Mouse (Mus musculus) CD8-positive naive resting alpha-beta T cell, adult 2 months (primary cell): Measurements from ENCODE around the gene Aldh1l1.
"Not testable (repeated sequence)": the region's sequence is repeated elsewhere in the genome, so short reads cannot be mapped to it uniquely, and the experiment has no call there.

Source experiments
- DNase-seq, 2 experiments: peaks; one replicate each; pipeline ENCODE4 v3.0.0; 2022; ENCODE audit warnings: low read depth in 2 of 2, low spot score in 2 of 2

The Aldh1l1 gene

DNA sequence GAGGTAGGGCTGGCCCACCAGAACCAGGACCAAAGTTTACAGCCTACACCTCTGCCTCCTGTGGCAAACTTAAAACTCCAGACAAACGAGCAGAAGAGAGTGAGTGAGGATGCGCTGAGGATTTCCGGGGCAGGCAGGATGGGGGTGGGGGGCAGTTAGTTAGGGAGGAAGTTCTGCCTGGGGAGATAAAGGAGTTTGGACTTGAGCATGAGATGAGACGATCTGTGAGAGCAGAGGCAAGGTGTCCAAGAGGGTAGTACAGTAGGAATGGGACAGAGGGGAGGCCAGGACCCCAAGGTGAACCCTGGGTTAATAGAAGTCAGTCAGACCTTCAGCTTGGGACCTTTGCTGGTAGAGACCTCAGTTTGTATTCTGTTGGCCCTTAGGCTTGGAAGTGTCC, 132.0 kb downstream of the Aldh1l1 start:
- DNase-seq, result peak in 1 of 2 experiments; percentile 32

DNA sequence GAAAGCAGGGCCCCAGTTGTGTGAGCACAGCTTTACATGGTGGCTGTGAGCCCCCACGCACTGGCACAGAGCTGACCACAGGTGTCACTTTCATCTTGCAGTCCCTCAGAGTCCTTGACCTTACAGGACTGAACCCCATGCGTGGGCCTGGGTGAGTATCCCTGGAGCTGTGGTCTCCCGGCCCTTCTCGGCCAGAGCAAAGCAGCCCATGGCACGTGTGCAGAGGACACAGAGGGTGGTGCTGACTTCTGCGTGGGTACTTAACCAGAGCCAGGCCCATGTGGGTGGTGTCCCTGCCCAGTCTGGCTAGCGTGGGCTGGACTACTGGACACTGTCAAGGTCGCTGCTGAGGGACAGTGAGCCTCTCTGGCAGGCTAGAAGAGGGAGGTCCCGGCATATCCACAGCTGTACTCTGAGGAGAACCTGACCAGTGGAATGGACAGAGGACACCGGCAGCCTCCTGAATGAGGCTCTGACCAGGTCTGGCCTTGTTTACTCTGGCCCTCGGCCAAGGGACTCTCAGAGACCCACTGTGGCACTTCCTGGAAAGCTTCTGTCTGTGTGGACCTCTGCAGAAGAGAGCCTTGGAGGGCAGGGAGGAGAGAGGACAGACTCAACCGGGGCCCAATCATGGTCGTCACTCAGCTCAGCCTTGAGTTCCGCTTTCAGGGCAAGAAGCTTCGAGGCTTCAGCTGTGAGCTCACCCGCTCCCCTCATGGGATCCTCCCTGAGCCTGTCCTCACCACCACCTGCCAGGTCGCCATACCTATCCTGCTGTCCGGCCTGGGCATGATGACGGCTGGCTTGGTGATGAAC, 132.8 kb downstream of the Aldh1l1 start:
- DNase-seq, result no peak

GRCm38 (mm10) chr6:90619936-90620335, 133.7 kb downstream of the Aldh1l1 start:
- DNase-seq, result no peak

DNA sequence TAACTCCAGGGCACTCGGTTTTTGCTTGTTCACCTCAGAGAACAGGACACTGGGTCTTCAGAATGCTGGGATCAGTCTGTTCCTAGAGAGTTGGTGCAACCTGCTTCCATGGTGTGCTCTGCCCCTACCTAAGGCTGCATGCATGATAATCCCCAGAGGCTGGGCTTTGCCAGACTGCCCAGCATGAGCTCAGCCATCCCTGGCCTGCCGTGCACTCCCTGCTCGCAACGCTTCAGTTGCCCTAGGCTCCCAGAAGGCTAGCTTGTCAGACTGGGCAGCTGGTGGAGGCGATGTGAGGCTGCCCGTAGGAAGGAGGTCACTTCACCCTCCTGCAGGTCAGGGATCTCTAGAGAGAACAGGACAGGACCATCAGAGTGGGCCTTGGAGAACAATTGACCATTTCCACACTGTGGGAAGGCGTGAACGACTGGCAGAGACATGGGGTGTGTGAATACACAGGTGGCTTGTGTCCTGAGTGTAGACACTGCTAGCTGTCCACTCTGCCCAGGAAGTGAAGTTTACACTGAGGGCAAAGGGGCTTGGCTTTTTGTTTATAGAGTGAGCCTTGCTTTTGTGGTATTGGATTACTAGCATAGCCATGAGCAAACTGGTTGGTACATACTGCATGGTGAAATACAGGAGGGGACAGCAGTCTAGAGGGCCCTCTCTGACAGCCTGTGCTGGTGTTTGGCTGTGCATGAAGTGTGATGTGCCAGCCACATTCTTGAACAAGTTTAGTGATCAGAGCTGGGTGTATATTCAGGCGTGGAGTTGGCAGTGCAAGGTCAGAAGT, 134.8 kb downstream of the Aldh1l1 start:
- DNase-seq, result no peak

DNA sequence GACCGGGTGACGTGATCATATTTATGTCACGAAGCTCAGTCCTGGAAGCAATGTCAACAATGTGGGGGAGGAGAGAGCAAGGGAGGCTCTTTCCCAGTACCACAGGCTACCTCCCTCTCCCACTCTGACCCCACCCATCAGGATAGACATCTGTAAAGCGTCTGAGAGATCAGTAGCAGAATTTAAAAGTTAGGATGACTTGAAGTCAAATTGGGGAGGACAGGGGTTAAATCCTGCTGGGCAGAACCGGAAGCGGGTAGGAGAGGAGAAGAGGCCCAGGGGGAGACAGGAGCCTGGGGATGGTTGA, 135.3 kb downstream of the Aldh1l1 start:
- DNase-seq, result no peak

DNA sequence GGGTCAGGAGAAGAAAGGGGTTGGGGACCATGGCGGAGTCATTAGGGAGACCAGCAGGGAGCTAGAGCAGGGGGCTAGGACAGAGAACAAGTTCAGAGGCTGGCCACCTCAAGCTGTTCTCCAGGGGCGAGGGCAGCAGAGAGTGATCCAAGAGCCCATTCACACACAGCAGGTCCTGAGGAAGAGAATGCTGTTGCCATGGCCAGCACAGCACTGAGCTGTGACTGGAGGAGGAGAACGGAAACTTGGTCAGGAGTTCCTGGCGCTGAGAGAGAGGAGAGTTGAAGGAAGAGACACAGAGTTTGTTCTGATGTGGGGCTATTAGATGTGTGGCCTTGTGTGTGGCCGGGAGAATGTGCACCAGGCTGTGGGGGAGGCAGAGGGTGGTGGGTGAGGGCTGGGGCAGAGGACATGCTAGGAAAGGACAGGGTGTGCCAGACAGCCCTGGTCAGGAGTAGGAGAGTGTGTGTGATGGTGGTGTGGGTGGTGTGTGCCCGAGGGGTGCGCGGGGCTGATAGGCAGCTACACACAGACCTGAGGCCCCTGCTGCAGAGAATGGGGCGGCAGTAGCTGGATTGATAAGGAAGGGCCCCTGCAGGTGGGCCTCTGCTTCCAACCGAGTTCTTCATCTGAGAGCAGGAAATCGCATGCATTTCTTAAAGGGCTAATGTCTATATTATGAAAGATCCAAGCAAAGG, 136.7 kb downstream of the Aldh1l1 start:
- DNase-seq, result no peak

GRCm38 (mm10) chr6:90623456-90623836, 137.2 kb downstream of the Aldh1l1 start:
- DNase-seq, result no peak

DNA sequence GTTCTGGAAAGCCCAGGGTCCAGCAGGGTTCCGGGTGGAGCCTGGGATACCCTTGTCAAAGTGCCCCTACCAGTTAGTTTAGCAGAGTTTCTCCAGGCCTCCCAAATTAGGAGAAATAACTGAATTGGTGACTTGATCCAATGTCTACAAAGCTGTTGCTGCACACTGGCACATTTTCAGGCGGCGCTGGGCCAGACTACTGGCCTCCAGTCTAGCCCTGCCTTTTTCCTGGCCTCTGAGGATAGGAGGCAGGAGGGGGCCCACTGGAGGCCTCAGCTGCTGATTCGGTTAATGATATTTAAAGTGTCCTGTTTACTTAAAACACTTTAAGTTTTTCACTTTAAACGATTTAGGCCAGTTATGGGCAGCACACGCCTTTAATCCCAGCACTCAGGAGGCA, 138.0 kb downstream of the Aldh1l1 start:
- DNase-seq, result no peak

- DNase-seq, result no peak
Observed at GRCm38 (mm10) chr6:90624733-90625132, 138.5 kb downstream of the Aldh1l1 start.

GRCm38 (mm10) chr6:90625207-90625994, 139.2 kb downstream of the Aldh1l1 start:
- no peak for DNase-seq

GRCm38 (mm10) chr6:90627556-90627955, 141.3 kb downstream of the Aldh1l1 start:
- DNase-seq, result no peak

DNA sequence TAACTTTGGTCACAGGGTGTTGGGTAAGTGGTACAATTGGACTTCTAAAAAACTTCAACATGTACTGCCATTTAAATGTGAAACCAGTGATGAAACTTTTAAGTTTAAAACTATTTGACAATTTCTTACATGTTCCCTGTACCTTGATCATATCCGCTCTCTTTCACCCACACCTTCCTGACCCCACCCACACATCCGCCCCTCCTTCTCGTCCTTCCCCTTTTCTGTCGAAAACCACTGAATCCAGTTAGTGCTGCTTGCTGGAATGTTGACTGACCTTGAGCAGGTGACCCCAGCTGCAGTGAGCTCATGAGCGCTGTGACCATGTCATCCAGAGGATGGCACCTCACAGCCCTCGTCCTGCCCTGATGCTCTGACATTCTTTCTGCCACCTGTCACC, 143.3 kb downstream of the Aldh1l1 start:
- DNase-seq, result no peak

DNA sequence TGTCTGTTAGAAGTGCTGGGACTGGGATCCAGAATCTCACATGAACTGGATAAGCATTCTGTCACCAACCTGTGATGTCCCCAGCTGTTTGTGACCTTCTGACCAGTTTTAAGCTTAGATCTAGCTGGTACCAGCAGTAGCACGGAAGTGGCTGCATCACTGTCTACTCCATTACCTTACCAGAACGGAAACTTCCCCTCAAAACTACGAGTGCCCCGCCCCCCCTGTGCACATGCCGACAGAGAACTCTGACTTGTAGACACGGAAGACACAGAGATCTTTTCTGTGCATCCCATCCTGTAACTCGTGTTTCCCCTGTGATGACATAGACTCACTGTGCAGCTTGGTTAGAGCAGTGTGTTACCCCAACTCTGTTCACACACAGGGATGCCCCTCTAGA, 144.2 kb downstream of the Aldh1l1 start:
- no peak for DNase-seq

GRCm38 (mm10) chr6:90632526-90632925, 146.3 kb downstream of the Aldh1l1 start:
- DNase-seq, result not testable (repeated sequence)

DNA sequence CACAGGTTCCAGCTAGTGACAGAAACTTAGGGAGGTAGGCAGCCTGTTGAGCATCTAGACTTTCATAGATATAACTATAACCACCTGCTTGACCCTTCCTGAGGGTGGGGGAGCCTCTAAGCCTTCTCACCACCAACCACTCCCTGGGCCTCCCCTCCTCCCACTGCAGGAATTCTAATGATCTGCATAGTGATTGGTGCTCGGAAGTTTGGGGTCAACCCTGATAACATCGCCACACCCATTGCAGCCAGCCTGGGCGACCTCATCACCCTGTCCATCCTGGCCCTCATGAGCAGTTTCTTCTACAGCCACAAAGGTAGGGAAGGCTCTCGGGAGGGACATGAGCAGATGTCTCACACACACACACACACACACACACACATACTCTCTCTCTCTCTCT, 148.9 kb downstream of the Aldh1l1 start:
- no peak for DNase-seq

DNA sequence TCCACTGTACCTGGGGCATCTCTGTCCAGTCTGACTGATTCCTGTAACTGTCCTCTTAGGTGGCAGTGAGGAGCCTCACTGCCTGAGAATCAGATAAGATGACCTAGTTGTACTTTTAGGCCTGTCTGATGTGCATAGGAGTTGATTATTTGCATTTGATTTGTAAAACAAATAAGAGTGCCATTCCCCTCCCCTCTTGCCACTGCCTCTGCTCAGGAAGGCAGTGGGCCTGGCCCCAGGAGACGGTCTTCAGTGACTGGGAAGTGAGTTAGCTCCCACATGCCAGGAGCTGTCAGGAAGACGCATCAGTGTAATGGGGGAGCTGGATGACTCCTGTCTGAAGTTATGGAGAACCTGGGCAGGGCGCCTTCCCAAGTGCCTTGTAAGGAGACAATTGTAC, 149.4 kb downstream of the Aldh1l1 start:
- DNase-seq, result no peak

DNA sequence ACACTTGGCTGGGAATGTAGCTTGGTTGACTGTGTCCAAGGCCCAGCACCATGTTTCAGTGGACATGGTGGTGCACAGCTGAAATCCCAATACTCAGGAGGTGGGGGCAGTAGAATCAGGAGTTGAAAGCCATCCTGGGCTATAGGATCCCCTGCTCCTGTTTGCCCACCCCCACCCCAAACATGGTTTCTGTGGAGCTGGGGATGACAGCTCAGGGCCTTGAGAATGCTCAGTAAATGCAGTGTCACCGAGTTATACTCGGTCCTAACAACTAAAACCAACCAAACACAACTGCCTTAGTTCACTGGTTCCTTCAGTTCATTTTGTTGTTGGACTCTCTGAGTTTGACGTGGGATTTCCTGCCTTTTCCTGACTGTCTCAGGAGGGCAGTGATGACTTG, 156.8 kb downstream of the Aldh1l1 start:
- DNase-seq, result no peak

DNA sequence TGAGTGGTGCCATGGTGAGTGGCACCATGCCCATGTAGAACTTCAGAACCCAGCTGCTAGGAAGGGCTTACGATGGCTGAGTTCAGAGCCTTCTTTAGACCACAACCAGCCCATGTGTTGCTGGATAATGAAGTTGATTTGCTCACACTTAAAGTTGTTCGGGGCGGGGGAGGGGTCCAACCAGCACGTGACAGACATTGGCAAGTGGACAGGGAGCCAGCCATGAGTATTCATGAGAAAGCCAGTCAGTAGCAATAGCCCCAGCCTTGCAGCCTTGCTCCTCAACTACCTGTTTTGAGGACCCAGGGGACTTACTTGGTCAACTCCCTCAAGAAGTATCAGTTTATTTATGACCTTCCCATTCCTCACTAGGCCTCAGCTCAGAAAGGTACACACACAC, 158.7 kb downstream of the Aldh1l1 start:
- DNase-seq, result no peak

DNA sequence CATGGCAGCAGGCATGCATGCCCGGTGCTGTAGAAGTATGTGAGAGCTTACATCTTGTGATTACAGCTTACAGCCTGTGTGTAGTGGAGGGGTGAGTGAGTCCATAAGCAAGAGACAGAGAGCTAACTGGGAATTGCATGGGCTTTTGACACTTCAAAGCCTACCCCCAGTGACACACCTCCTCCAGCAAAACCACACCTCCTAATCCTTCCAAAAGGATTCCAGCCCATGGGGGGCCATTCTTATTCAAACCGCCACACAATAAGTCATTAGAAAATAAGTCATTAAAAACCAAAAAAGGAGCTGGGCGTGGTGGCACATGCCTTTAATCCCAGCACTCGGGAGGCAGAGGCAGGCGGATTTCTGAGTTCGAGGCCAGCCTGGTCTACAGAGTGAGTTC, 162.2 kb downstream of the Aldh1l1 start:
- DNase-seq, result no peak

DNA sequence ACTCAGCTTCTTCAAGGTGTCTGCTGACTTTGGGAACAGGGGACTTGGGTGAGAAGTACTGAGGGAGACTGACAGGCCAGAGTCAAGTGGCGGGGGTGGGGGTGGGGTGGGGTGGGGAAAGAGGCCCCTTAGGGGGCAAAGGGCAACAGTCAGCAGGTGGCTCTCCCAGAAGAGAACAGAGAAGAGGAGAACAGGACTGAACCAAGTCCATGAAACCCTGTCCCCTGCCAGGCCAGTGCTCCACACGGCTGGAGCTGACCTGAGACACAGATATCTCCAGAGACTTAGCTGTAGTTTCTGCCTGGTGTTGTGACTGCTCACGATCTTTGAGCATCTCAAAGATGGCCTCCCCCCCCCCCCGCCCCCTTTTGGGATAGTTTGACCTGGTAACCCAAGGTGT, 163.1 kb downstream of the Aldh1l1 start:
- no peak for DNase-seq
